Mouse (Mus musculus) neural tube, embryonic 12.5 days (tissue): Measurements from ENCODE around the gene Als2. TPM values are rescaled to one million over a fixed set of nuclear protein-coding genes. Genes with fewer than 3 reads are reported as not detected.

Experiments used
- ATAC-seq: fragments of 200-750 bp; cut with Nextera tagmentation; 2 replicates; pipeline ENCODE4 v1.8.0; 2017; ENCODE audit warnings: low read depth, mild to moderate bottlenecking, moderate TSS enrichment, moderate library complexity; ENCODE audit not compliant: low FRiP score
- H3K27ac ChIP-seq: fragments of 300-500 bp; sonication (generic); 2 replicates; pipeline ENCODE4 v1.5.1; 2016
- H3K27me3 ChIP-seq: fragments of 300-500 bp; sonication (generic); replicated peaks from 2 replicates; pipeline ENCODE4 v1.6.1; 2016; ENCODE audit warnings: mild to moderate bottlenecking
- H3K36me3 ChIP-seq: fragments of 300-500 bp; sonication (generic); 2 replicates; pipeline ENCODE4 v1.6.1; 2016; ENCODE audit warnings: mild to moderate bottlenecking
- H3K4me1 ChIP-seq: fragments of 300-500 bp; sonication (generic); 2 replicates; pipeline ENCODE4 v1.6.1; 2016
- H3K4me2 ChIP-seq: fragments of 300-500 bp; sonication (generic); replicated peaks from 2 replicates; pipeline ENCODE4 v1.6.1; 2016; ENCODE audit warnings: mild to moderate bottlenecking
- H3K4me3 ChIP-seq: fragments of 300-500 bp; sonication (generic); 2 replicates; pipeline ENCODE4 v1.5.1; 2016
- H3K9ac ChIP-seq: fragments of 300-500 bp; sonication (generic); 2 replicates; pipeline ENCODE4 v1.6.1; 2016; ENCODE audit warnings: mild to moderate bottlenecking
- H3K9me3 ChIP-seq: fragments of 300-500 bp; sonication (generic); 2 replicates; pipeline ENCODE4 v1.6.1; 2016; ENCODE audit warnings: mild to moderate bottlenecking
- WGBS: fragments of 180-500 bp; shearing (Covaris S2); methylation state at CpG from one replicate; pipeline ENCODE4 v1.1.7; 2016; 5-methylcytosine and 5-hydroxymethylcytosine counted together
- polyA plus RNA-seq: library from polyadenylated mRNA; unstranded; fragments of >200 nt; fragmentation: Nextera tagmentation; extraction: Ambion mirVana; gene quantifications from 2 replicates; pipeline ENCODE4 v1.2.1, GENCODE M21; 2016

Gene Als2
- 18.4 and 18.5 TPM in 2 replicates for polyA plus RNA-seq

GRCm38 (mm10) chr1:59236856-59237441, at the start of gene Als2:
TSS of gene Als2 (minus strand) at chr1:59237231.
- Histone ChIP-seq H3K4me2 (peak within 1 kb of the TSS; percentile 77), H3K9me3 (peaks cover 6% of the 10 kb centered on the region; the same call in 1 of the 2 replicates), H3K27me3 (no peaks in the 10 kb centered on the region), H3K36me3 (no peaks in the 10 kb centered on the region), H3K9ac (peak within 1 kb of the TSS; percentile 75), H3K27ac (no peak within 1 kb of the TSS), H3K4me1 (no peaks in the 10 kb centered on the region), H3K4me3 (peak within 1 kb of the TSS; percentile 75)
- peak; percentile 98 for ATAC-seq
- WGBS, result under 1% methylated on average over 58 of the region's 58 CpGs

DNA sequence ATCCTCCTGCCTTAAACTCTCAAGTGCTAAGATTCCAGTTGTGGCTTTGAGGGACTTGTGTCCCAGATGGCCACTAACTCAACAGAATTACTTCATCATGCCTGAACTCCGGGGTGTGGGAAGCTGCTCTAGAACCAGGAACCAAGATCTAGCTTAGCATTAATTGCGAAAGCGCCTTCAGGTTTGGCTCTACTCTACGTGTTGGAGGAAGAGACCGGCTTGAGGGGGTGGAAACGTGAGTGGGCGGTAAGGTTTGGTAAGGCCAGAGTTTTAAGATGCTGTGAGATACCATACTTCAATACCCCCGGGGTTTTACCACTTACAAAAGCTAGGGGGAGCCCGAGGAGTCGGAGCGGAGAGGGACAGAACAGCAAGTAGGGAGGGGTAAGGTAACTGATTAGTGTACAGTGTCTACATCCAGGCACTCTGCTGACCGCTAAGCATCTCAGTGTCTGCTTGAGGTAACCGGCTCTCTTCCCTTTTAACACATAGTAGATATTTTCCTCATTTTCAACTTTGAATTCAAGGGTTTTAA, 49.4 kb upstream of the Als2 start:
- no peaks in the 10 kb centered on the region for H3K9me3 ChIP-seq

DNA sequence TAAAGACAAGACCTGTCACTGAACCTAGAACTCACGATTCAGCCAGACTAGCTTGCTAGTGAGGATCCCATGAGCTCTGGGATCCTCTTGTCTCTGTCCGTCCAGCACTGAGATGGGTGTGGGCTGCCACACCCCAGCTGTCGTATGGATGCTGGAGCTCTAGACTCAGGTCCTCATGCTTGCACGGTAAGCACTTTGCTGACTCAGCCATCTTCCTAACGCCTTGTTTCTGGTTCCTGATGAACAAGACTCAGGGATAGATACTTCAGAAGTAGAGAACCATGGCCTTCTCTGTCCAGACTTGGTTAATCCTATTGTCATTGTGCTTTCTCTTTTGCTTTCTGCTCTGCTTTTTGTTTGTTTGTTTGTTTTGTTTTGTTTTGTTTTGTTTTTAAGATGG, 48.8 kb upstream of the Als2 start:
- WGBS, result 86% methylated on average over 5 of the region's 5 CpGs
- Histone ChIP-seq H3K9ac (no peak overlapping the region), H3K4me2 (no peak overlapping the region), H3K36me3 (no peaks in the 10 kb centered on the region), H3K9me3 (no peaks in the 10 kb centered on the region), H3K4me1 (no peaks in the 10 kb centered on the region), H3K4me3 (no peak overlapping the region), H3K27me3 (no peaks in the 10 kb centered on the region), H3K27ac (no peak overlapping the region)
- no peak for ATAC-seq

More for the DNA sequence above, 49.4 kb upstream of the Als2 start:
- H3K27ac ChIP-seq, result no peak overlapping the region
- no peak overlapping the region for H3K9ac ChIP-seq
- no peak overlapping the region for H3K4me2 ChIP-seq
- no peak overlapping the region for H3K4me3 ChIP-seq
- no peaks in the 10 kb centered on the region for H3K4me1 ChIP-seq
- no peaks in the 10 kb centered on the region for H3K27me3 ChIP-seq
- ATAC-seq, result no peak
- H3K36me3 ChIP-seq, result no peaks in the 10 kb centered on the region
- WGBS, result 73% methylated on average over 13 of the region's 13 CpGs

GRCm38 (mm10) chr1:59272189-59272588, 35.2 kb upstream of the Als2 start:
- H3K36me3 ChIP-seq, result no peaks in the 10 kb centered on the region
- peaks cover 6% of the 10 kb centered on the region; the same call in 1 of the 2 replicates for H3K4me1 ChIP-seq
- H3K27me3 ChIP-seq, result no peaks in the 10 kb centered on the region

GRCm38 (mm10) chr1:59269951-59270689, 33.1 kb upstream of the Als2 start:
- Histone ChIP-seq H3K4me3 (no peak overlapping the region), H3K4me1 (peaks cover 6% of the 10 kb centered on the region; the same call in 1 of the 2 replicates), H3K27ac (no peak overlapping the region), H3K36me3 (no peaks in the 10 kb centered on the region), H3K9ac (no peak overlapping the region), H3K9me3 (no peaks in the 10 kb centered on the region), H3K27me3 (no peaks in the 10 kb centered on the region), H3K4me2 (no peak overlapping the region)
- no peak for ATAC-seq
- WGBS, result 49% methylated on average over 20 of the region's 20 CpGs

More at GRCm38 (mm10) chr1:59272189-59272588, 35.2 kb upstream of the Als2 start:
- no peak overlapping the region for H3K27ac ChIP-seq
- no peak overlapping the region for H3K4me2 ChIP-seq
- H3K9me3 ChIP-seq, result no peaks in the 10 kb centered on the region
- no peak for ATAC-seq
- 54% methylated on average over 3 of the region's 3 CpGs for WGBS
- H3K9ac ChIP-seq, result no peak overlapping the region
- no peak overlapping the region for H3K4me3 ChIP-seq

DNA sequence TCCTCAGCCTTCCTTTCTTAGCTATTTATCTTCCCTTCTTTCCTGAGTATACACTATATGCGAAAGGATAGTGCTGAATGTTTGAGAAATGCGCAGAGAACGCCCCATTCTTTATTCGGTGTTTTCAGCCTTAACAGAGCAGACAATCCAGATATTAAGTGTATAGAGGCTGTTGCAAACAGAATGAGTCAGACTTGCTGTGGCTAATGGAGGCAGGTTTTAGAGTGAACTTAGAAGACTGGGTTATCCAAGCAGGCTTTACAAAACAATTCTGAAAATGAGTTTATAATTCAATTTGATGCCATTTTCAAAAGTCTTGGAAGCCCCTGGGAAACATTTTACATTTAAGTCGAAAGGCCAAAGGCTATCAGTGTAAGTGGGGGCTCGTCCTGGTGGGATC, 32.4 kb upstream of the Als2 start:
- 88% methylated on average over 6 of the region's 6 CpGs for WGBS
- H3K4me2 ChIP-seq, result no peak overlapping the region

GRCm38 (mm10) chr1:59268931-59269330, 31.9 kb upstream of the Als2 start:
- Histone ChIP-seq H3K9me3 (no peaks in the 10 kb centered on the region), H3K9ac (no peak overlapping the region), H3K4me2 (no peak overlapping the region), H3K27me3 (no peaks in the 10 kb centered on the region), H3K4me1 (peaks cover 6% of the 10 kb centered on the region; the same call in 1 of the 2 replicates), H3K36me3 (no peaks in the 10 kb centered on the region), H3K4me3 (no peak overlapping the region), H3K27ac (no peak overlapping the region)
- WGBS, result 70% methylated on average over 8 of the region's 8 CpGs
- no peak for ATAC-seq

More for the DNA sequence above, 32.4 kb upstream of the Als2 start:
- Histone ChIP-seq H3K27ac (no peak overlapping the region), H3K36me3 (no peaks in the 10 kb centered on the region), H3K9ac (no peak overlapping the region), H3K4me1 (peaks cover 6% of the 10 kb centered on the region; the same call in 1 of the 2 replicates), H3K4me3 (no peak overlapping the region), H3K9me3 (no peaks in the 10 kb centered on the region), H3K27me3 (no peaks in the 10 kb centered on the region)
- no peak for ATAC-seq

DNA sequence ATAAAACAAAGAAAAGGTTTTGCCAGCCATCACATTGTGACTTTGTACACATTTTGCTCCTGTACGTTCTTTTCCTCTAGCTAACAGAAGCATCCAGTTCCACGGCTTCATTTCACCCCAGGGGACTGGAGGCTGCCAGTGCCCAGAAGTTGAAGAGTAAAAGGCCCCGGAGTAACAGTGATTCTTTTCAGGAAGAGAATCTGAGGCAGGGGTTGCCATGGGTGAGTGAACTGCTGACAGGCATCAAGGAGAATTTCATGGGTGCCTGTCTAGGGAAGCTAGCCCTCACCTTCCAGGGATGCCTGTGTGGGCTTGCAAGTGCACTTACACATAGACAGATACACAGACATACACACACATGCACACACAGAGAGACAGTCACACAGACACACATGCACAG, 20.7 kb upstream of the Als2 start:
- Histone ChIP-seq H3K4me2 (no peak overlapping the region), H3K4me1 (peaks cover 16% of the 10 kb centered on the region), H3K27ac (no peak overlapping the region), H3K9ac (no peak overlapping the region), H3K36me3 (no peaks in the 10 kb centered on the region), H3K9me3 (no peaks in the 10 kb centered on the region), H3K27me3 (no peaks in the 10 kb centered on the region), H3K4me3 (no peak overlapping the region)
- ATAC-seq, result no peak
- 15% methylated on average over 3 of the region's 3 CpGs for WGBS

DNA sequence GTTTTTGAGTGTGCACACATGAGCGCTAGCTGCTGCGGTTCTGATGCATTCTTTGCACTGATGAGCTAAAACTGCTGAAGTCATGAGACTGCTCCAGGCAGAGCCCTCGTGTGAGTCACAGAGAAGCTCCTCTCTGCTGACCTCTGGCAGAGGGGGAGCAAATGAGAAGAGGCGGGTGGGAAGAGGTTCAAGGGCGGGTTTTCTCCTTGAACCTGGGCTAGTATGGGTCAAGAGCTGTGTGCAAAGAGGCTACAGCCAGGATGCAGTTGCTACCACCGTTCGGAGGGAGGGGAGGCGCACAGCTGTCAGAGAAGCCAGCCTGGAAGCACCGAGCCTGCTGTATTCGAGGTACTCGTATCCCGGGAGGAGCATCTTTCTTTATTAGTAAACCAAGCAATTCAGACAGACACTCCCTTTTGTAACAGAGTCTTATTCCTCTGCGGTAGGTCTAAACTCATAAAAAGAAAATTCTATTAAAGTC, 19.8 kb upstream of the Als2 start, which contains the start of gene Cdk15:
Gene Cdk15 (plus strand): TSS at position 156 of the 481 bp plus-strand sequence.
- 12% methylated on average over 13 of the region's 13 CpGs for WGBS
- Histone ChIP-seq H3K27me3 (no peaks in the 10 kb centered on the region), H3K4me3 (no peak within 1 kb of the TSS), H3K27ac (no peak within 1 kb of the TSS), H3K4me1 (peaks cover 16% of the 10 kb centered on the region), H3K9ac (0 out of 2 replicates have a peak within 1 kb of the TSS, but pooled peaks have one; percentile 23), H3K4me2 (peak within 1 kb of the TSS; percentile 40), H3K9me3 (no peaks in the 10 kb centered on the region), H3K36me3 (no peaks in the 10 kb centered on the region)
- peak; percentile 44; the same call in 1 of the 2 replicates for ATAC-seq

DNA sequence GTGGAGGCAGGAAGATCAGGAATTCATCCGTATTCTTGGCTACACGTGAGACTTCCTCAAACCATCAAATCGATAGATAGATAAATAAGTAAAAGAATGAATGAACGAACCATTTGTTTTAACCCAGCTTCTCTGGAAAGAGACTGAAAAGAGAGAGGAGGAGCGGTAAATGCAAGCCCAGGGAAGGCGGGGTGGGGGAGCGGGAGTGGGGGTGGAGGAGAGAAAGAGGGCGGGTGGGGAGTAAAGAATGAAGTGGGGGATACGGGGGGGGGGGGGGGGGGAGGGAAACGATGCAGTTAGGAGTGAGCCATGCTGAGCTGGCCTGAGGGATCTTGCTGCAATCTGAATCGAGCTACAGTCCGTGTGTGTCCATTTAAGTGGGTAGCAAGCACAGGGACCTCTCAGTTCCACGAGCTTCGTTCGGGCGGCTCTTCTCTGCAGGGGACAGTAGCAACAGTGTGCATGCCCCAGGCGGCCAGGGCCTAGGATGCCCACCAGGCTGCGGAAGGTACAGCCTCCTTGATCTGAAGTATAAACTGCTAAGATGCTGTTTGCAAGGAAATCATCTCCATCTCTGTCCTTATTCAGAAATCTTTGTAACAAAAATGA, 16.4 kb upstream of the Als2 start:
- ATAC-seq, result peak; percentile 30; the same call in 1 of the 2 replicates

GRCm38 (mm10) chr1:59252762-59253161, 15.7 kb upstream of the Als2 start:
- 11% methylated on average over 7 of the region's 7 CpGs for WGBS
- Histone ChIP-seq H3K27ac (no peak overlapping the region), H3K4me2 (peak overlapping the region; percentile 60; the same call in 1 of the 2 replicates), H3K9ac (no peak overlapping the region), H3K4me1 (peaks cover 16% of the 10 kb centered on the region), H3K4me3 (no peak overlapping the region), H3K36me3 (no peaks in the 10 kb centered on the region), H3K27me3 (no peaks in the 10 kb centered on the region), H3K9me3 (no peaks in the 10 kb centered on the region)
- no peak for ATAC-seq

More for the DNA sequence above, 16.4 kb upstream of the Als2 start:
- H3K4me1 ChIP-seq, result peaks cover 16% of the 10 kb centered on the region
- H3K36me3 ChIP-seq, result no peaks in the 10 kb centered on the region
- no peak overlapping the region for H3K27ac ChIP-seq
- H3K27me3 ChIP-seq, result no peaks in the 10 kb centered on the region
- H3K4me3 ChIP-seq, result peak overlapping the region; percentile 24
- no peak overlapping the region for H3K9ac ChIP-seq
- 2% methylated on average over 18 of the region's 18 CpGs for WGBS
- H3K4me2 ChIP-seq, result peak overlapping the region; percentile 60
- H3K9me3 ChIP-seq, result no peaks in the 10 kb centered on the region

DNA sequence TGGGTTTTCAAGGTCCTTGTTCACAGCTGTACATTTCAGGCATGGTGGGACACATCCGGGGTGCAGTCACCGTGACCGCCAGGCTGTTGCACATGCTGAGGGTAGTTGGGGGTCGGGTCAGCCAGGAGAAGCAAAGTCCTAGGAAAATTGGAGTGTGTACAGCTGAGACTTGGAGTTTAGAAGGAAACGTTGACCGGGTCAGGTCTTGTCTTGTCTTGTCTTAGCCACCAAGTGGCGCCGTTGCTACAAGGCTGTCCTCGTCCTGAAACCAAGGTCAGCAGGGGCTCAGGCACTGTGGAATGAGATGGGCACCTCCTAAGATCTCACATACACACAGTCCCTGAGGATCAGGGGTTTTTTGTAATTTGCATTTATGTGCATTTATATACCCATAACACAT, 10.6 kb upstream of the Als2 start:
- H3K4me3 ChIP-seq, result no peak overlapping the region
- H3K27ac ChIP-seq, result no peak overlapping the region
- WGBS, result 4% methylated on average over 9 of the region's 9 CpGs
- no peaks in the 10 kb centered on the region for H3K9me3 ChIP-seq
- ATAC-seq, result peak; percentile 33; the same call in 1 of the 2 replicates
- no peaks in the 10 kb centered on the region for H3K4me1 ChIP-seq
- no peak overlapping the region for H3K9ac ChIP-seq
- no peak overlapping the region for H3K4me2 ChIP-seq
- no peaks in the 10 kb centered on the region for H3K27me3 ChIP-seq
- no peaks in the 10 kb centered on the region for H3K36me3 ChIP-seq
